Mouse (Mus musculus): ENCODE data around the gene Ulk1.

The Ulk1 gene

GRCm38 (mm10) chr5:110769272-110769671 lies 40.6 kb downstream of the Ulk1 start:
- DNase-seq (ENCODE audit: low spot score in 2 of 2), result no peak

GRCm38 (mm10) chr5:110763890-110764289 lies 46.0 kb downstream of the Ulk1 start:
- DNase-seq (ENCODE audit: low spot score in 2 of 2), result no peak

DNA sequence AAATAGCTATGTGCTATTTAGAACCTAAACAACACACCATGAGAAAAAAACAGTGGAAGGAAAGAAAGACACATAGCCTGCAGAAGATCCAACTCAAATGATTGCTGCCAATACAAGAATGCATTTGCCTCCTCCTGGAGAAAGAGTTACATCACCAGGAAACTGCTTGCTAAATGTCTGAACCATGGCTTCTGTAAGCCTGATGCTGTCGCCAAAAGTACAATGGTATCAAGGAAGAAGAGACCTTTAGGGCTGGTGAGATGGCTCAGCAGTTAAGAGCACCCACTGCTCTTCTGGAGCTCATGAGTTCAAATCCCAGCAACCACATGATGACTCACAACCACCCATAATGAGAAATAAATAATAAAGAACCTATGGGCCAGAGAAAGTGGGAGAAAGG lies 64.9 kb downstream of the Ulk1 start:
- DNase-seq (ENCODE audit: low spot score in 2 of 2), result no peak

DNA sequence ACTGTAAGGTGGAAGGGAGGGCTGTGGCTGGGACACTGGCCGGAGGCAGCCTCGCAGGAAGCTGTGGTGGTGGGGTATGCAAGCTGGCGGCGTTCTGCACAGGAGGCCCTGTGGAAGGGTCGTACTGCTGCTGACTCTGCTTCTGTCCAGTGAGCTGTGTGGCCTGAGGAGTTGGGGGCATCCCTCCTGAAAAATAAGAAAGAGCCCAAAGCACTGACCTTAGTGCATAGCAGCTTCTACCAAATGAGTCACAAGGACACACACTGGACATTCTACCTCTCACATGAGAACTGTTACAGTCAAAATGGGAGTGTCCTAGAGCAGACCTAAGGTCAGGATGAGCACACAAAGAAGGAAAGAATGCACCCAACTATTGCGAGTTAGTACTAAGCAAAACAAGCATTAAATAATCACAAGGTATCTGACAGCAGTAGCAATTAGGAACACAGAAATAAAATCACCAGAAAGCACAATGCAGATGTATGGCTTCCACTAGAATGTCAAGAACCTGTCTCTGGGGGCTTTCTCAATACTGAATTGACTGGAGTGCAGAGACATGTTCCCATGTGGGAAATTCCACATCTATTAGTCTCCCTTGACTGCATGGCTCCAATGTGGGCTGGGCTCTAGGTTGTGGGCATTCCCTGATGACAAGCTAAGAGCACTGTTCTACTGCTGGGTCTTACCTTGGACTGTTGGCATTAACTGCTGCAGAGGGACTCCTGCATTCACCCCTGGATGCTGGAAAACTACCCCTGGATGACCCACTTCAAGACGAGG lies 70.2 kb downstream of the Ulk1 start:
- DNase-seq (ENCODE audit: low spot score in 2 of 2), result no peak

DNA sequence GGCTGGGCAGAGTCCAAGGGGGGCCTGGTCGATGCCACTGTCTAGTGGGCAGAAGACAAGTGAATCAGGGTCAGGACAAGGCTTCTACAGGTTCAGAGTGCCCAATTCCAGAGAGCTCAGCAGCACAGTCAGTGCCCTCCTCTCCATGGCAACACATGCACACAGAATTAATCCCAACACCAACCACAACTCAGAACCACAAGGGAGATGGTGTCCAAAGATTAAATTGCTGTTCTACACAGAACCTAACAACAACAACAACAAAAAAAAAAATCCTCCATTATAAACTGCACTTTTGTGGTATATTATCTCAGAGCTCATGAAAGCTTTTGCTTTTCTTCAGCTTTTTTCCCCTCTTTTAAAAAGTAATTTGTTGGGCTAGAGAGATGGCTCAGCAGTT lies 74.3 kb downstream of the Ulk1 start:
- DNase-seq (ENCODE audit: low spot score in 2 of 2), result no peak
